Mouse (Mus musculus) kidney, adult 2 months (tissue): ENCODE results near the gene Otulinl.

Source experiments
- CTCF ChIP-seq: fragments of 200-500 bp; conservative IDR thresholded peaks from 2 replicates; pipeline ENCODE4 v1.5.1; 2011; ENCODE audit warnings: low read depth, mild to moderate bottlenecking, control low read depth, low read length, moderate library complexity, mixed read lengths; ENCODE audit not compliant: insufficient read depth, insufficient read length
- POLR2A ChIP-seq: fragments of 200-500 bp; IDR thresholded peaks from one replicate; pipeline ENCODE4 v1.6.1; 2011; ENCODE audit warnings: low read depth, low read length, control low read depth

DNA sequence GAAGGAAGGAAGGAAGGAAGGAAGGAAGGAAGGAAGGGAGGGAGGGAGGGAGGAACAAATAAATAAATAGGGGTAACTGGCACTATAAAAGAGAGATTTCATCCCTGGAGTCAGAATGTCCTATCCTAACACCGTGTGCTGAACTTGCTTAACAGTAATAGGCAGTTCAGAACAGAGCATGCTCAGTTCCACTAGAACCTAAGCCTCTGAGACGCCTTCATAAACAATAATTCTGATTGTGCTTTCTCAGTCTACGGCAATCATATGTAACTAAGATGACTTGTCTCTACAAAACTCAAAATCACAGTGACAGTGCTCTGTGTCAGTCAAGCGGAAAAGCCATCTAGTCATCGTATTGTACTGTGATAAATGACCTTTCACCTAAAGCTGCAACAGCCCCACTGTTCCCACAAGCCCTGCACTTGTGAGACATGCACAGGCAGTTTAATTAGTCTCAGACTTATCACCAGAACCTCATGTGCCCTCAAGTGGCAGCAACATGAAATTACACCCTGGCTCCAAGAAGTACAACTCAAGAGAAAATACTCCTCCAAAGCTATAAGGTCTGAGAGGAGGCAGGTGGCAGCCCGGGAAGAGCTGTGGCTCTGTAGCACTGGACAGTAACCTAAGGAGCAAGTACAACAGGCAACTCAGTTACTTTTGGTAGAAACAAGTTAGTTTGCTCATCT lies 68.7 kb downstream of the Otulinl start:
- TF ChIP-seq CTCF (peak; percentile 64), POLR2A (no peak)
